Mouse (Mus musculus): ENCODE data around the gene Zbtb33. TPM values are rescaled to one million over a fixed set of nuclear protein-coding genes. Genes with fewer than 3 reads are reported as not detected.
"Not testable (repeated sequence)": the region's sequence is repeated elsewhere in the genome, so short reads cannot be mapped to it uniquely, and the experiment has no call there.

Zbtb33 gene
- 6.2 and 6.6 TPM in 2 replicates for polyA plus RNA-seq (2016; fragmentation: Nextera tagmentation; extraction: Ambion mirVana)

DNA sequence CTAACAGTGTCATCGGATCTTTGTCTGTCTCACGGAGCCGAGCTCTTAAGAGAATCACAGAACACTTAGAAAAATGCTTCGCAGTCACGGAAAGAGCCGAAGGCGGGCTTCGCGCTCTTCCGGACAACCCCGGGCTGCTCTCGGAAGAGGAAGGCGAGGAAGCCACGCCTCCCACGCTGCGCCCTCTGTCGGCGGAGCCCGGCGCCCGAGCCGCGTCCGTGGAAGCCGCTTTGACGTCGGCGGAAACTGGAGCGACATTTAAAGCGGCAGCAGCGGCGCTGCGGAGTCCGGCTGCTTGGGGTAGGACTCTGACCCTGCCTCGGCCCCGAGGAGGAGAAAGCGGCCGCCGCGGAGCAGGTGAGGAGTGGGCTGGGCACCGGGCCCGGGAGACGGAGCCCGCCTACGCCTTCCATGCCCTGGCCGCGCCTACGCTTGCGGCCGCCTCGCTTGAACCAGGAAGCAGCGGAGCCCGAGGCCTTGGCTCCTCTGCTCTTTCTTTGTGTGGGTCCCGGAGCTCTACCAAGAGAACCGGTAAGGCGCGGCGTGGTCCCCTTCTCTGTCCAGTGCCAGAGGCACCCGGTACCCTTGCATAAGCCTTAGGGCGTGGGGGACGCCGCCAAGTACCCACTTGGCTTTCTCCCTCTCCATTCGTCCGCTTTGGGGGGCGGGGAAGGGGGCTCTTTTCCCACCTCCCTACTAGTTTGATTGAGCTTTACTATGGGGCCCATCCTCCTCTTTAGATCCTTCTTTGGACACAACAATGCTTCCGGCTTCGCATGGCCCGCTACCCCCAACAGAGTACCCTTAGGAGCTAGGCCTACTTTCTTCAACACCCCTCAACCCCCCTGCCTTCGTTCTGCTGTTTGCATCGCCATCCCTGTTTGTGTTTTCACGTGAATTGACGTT is at the start of gene Zbtb33:
Gene Zbtb33, plus strand, starts transcription at position 242 of the 906 bp plus-strand sequence.
- Histone ChIP-seq H3K9ac (replicated peaks) (peak within 1 kb of the TSS; percentile 81), H3K4me1 (no peaks in the 10 kb centered on the region), H3K36me3 (0 out of 2 replicates have a peak, but pooled peaks cover 7% of the 10 kb centered on the region), H3K4me3 (peak within 1 kb of the TSS; percentile 65), H3K4me2 (replicated peaks) (peak within 1 kb of the TSS; percentile 58), H3K27ac (replicated peaks) (peak within 1 kb of the TSS; percentile 86), H3K9me3 (no peaks in the 10 kb centered on the region), H3K27me3 (no peaks in the 10 kb centered on the region)
- peak; percentile 96 for ATAC-seq (ENCODE audit: low FRiP score, low read depth)
- WGBS, result 27% methylated on average over 67 of the region's 72 CpGs

GRCm38 (mm10) chrX:38159097-38159496 is 30.5 kb upstream of the Zbtb33 start:
- Histone ChIP-seq H3K27ac (replicated peaks) (no peak overlapping the region), H3K4me1 (no peaks in the 10 kb centered on the region), H3K9me3 (no peaks in the 10 kb centered on the region), H3K4me3 (no peak overlapping the region), H3K4me2 (replicated peaks) (no peak overlapping the region), H3K27me3 (no peaks in the 10 kb centered on the region), H3K36me3 (no peaks in the 10 kb centered on the region), H3K9ac (replicated peaks) (no peak overlapping the region)
- ATAC-seq (ENCODE audit: low FRiP score, low read depth), result no peak
- 61% methylated on average over 1 of the region's 1 CpGs for WGBS

DNA sequence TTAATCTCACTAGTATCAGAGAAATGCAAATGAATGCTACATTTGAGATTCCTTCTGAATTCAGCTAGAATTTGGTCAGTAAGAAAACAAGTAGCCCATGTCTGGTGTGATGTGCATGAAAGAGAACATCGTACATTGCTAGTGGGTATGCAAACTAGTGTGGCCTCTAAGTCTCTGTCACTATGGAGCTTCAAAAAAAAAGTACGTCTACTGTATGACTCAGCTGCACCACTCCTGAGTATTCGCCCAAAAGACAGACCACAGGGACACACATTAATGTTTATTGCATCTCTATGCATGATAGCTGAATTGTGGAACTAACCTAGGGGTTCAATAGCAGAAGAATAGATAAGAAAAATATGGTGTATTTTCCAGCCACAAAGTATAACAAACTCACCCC is 24.3 kb upstream of the Zbtb33 start:
- Histone ChIP-seq H3K9me3 (no peaks in the 10 kb centered on the region), H3K4me3 (no peak overlapping the region), H3K36me3 (no peaks in the 10 kb centered on the region), H3K27ac (replicated peaks) (no peak overlapping the region), H3K4me2 (replicated peaks) (no peak overlapping the region), H3K9ac (replicated peaks) (no peak overlapping the region), H3K4me1 (no peaks in the 10 kb centered on the region), H3K27me3 (no peaks in the 10 kb centered on the region)
- no peak for ATAC-seq (ENCODE audit: low FRiP score, low read depth)
- 84% methylated on average over 3 of the region's 3 CpGs for WGBS

DNA sequence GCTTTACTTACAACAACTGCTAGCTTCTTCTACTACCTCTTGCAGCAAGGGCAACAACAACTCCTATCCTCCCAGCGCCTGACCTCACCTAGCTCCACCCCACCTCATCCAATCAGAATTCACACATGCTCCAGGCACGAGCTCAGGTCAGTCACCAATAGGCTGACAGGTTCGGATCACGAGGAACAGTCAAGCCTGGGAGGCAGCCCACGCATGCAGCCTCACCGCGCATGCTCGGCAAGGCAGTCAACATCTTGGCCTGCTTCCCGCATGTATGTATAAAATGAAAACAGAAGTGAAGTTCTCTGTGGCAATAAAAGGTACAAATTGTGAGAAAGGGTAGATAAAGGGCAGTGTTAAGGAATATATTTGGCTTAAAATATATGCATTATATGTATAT is 23.5 kb upstream of the Zbtb33 start:
- Histone ChIP-seq H3K27me3 (no peaks in the 10 kb centered on the region), H3K9ac (replicated peaks) (no peak overlapping the region), H3K4me3 (no peak overlapping the region), H3K4me2 (replicated peaks) (no peak overlapping the region), H3K36me3 (no peaks in the 10 kb centered on the region), H3K9me3 (no peaks in the 10 kb centered on the region), H3K4me1 (no peaks in the 10 kb centered on the region), H3K27ac (replicated peaks) (no peak overlapping the region)
- WGBS, result 83% methylated on average over 9 of the region's 9 CpGs
- ATAC-seq (ENCODE audit: low FRiP score, low read depth), result no peak

DNA sequence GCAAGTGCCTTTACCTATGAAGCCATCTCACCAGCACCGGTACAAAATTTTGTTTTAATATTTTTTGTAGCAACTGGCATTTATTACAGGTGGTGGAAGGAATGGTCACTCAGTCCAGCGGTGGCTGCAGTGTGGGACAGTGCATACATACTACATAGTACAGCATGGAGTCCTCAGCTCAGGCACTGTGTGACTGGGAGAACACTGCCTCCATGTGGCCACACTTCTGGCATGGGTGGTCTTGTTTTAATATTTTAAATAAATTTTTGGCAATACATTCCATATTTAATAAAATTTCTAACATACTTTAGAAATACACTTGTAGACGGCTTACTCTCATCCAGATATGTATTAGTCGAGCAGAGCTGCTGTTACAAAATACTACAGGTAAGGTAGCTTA is 23.0 kb upstream of the Zbtb33 start:
- Histone ChIP-seq H3K4me3 (no peak overlapping the region), H3K36me3 (no peaks in the 10 kb centered on the region), H3K4me1 (no peaks in the 10 kb centered on the region), H3K9me3 (no peaks in the 10 kb centered on the region), H3K27ac (replicated peaks) (no peak overlapping the region), H3K9ac (replicated peaks) (no peak overlapping the region), H3K4me2 (replicated peaks) (no peak overlapping the region), H3K27me3 (no peaks in the 10 kb centered on the region)
- WGBS, result 74% methylated on average over 4 of the region's 4 CpGs
- ATAC-seq (ENCODE audit: low FRiP score, low read depth), result no peak

- not testable (repeated sequence) for H3K36me3 ChIP-seq; H3K4me1 ChIP-seq; H3K27me3 ChIP-seq; H3K27ac ChIP-seq (replicated peaks); H3K9me3 ChIP-seq
- ATAC-seq (ENCODE audit: low FRiP score, low read depth), result peak; percentile 75; the same call in 1 of the 2 replicates
- Histone ChIP-seq H3K4me2 (replicated peaks) (peak overlapping the region; percentile 29; the same call in 1 of the 2 replicates), H3K4me3 (peak overlapping the region; percentile 28), H3K9ac (replicated peaks) (0 out of 2 replicates have a peak overlapping the region, but pooled peaks have one; percentile 34)
- 37% methylated on average over 19 of the region's 19 CpGs for WGBS
Observed at GRCm38 (mm10) chrX:38179891-38180310, 9.7 kb upstream of the Zbtb33 start.

- peak; percentile 72 for ATAC-seq (ENCODE audit: low FRiP score, low read depth)
- Histone ChIP-seq H3K27ac (replicated peaks) (no peak overlapping the region), H3K36me3 (no peaks in the 10 kb centered on the region), H3K4me1 (no peaks in the 10 kb centered on the region), H3K27me3 (no peaks in the 10 kb centered on the region), H3K4me3 (peak overlapping the region; percentile 40), H3K9me3 (peaks cover 4% of the 10 kb centered on the region; the same call in 1 of the 2 replicates), H3K9ac (replicated peaks) (peak overlapping the region; percentile 47; the same call in 1 of the 2 replicates), H3K4me2 (replicated peaks) (peak overlapping the region; percentile 59)
- 31% methylated on average over 38 of the region's 38 CpGs for WGBS
Observed at GRCm38 (mm10) chrX:38180656-38181607, 8.7 kb upstream of the Zbtb33 start.

GRCm38 (mm10) chrX:38181608-38182258 is 7.9 kb upstream of the Zbtb33 start:
- H3K4me2 ChIP-seq (replicated peaks), result peak overlapping the region; percentile 59
- H3K9ac ChIP-seq (replicated peaks), result no peak overlapping the region
- 12% methylated on average over 13 of the region's 15 CpGs for WGBS
- H3K27ac ChIP-seq (replicated peaks), result no peak overlapping the region
- peaks cover 4% of the 10 kb centered on the region; the same call in 1 of the 2 replicates for H3K9me3 ChIP-seq
- peak overlapping the region; percentile 40 for H3K4me3 ChIP-seq
- no peaks in the 10 kb centered on the region for H3K4me1 ChIP-seq
- H3K27me3 ChIP-seq, result no peaks in the 10 kb centered on the region
- ATAC-seq (ENCODE audit: low FRiP score, low read depth), result peak; percentile 66
- no peaks in the 10 kb centered on the region for H3K36me3 ChIP-seq

DNA sequence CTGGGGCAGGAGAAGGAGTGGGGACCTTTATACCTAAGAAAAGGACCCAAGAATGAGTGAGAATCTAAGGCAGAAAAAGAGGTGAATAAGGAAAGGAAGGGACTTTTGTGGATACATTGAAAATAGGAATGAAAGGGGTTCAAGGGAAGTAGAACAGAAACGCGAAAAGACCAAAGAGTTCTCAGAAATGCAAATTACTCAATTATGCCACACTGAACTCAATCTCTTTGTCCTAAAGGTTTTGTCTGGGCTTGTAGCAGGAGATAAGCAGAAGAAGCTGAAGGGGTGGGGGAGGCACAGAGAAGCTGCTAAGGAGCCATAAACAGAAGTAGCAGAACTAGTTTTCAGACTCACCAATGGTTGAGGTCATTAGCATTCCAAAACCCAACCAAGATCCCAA is 4.1 kb upstream of the Zbtb33 start:
- no peak for ATAC-seq (ENCODE audit: low FRiP score, low read depth)
- no peak overlapping the region for H3K4me3 ChIP-seq

DNA sequence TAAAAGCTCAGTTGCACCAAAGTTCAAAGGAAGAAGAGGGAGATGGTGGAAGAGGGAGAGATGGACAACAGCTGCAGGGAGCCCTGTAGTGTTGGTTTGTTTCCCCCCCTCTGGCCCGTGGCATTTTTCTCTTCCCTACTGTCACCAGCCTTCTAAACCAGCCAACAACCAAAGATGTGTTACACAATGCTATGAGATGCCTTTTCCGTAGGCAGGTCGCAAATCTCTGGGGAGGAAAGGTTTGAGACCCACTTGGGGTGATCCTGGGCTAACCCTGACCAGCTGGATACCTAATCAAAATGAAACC is 818 bp downstream of the Zbtb33 start:
- H3K4me3 ChIP-seq, result peak overlapping the region; percentile 65
- no peaks in the 10 kb centered on the region for H3K4me1 ChIP-seq
- H3K9me3 ChIP-seq, result no peaks in the 10 kb centered on the region
- WGBS, result 25% methylated on average over 3 of the region's 3 CpGs
- H3K9ac ChIP-seq (replicated peaks), result peak overlapping the region; percentile 81
- peak overlapping the region; percentile 86 for H3K27ac ChIP-seq (replicated peaks)
- H3K4me2 ChIP-seq (replicated peaks), result peak overlapping the region; percentile 58
- no peaks in the 10 kb centered on the region for H3K27me3 ChIP-seq
- 0 out of 2 replicates have a peak, but pooled peaks cover 7% of the 10 kb centered on the region for H3K36me3 ChIP-seq
- peak; percentile 7; the same call in 1 of the 2 replicates for ATAC-seq (ENCODE audit: low FRiP score, low read depth)

More for the DNA sequence above, 4.1 kb upstream of the Zbtb33 start:
- WGBS, result 30% methylated on average over 2 of the region's 2 CpGs
- H3K9me3 ChIP-seq, result no peaks in the 10 kb centered on the region
- H3K9ac ChIP-seq (replicated peaks), result no peak overlapping the region
- no peaks in the 10 kb centered on the region for H3K36me3 ChIP-seq
- no peak overlapping the region for H3K27ac ChIP-seq (replicated peaks)
- no peaks in the 10 kb centered on the region for H3K27me3 ChIP-seq
- no peak overlapping the region for H3K4me2 ChIP-seq (replicated peaks)
- H3K4me1 ChIP-seq, result no peaks in the 10 kb centered on the region

DNA sequence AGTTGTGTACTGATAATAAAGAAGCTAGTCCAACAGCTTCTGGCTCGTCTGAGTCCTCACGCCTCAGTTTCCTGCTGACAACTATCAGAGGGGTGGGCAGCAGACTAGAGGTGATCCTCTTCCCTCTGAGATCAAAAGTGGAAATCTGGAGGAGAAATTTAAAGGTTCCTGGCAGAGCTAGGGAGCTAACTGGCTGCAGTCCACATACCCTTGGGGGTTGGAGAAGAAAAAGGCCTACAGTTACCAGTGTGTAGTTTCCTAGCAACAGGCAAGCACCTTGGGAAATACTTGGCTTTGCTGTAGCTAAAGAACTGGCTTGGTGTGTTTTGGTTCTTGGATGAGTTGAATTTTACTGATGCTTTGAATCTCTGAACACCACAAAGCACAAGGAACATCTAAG is 12.2 kb downstream of the Zbtb33 start:
- WGBS, result 81% methylated on average over 2 of the region's 2 CpGs
- no peak overlapping the region for H3K9ac ChIP-seq (replicated peaks)
- no peaks in the 10 kb centered on the region for H3K9me3 ChIP-seq
- no peaks in the 10 kb centered on the region for H3K4me1 ChIP-seq
- no peak overlapping the region for H3K4me2 ChIP-seq (replicated peaks)
- ATAC-seq (ENCODE audit: low FRiP score, low read depth), result no peak
- no peak overlapping the region for H3K4me3 ChIP-seq
- H3K27ac ChIP-seq (replicated peaks), result no peak overlapping the region
- no peaks in the 10 kb centered on the region for H3K27me3 ChIP-seq
- H3K36me3 ChIP-seq, result no peaks in the 10 kb centered on the region
